Mouse (Mus musculus) lung, postnatal 0 days (tissue): ENCODE results near the gene Rplp0. TPM values are rescaled to one million over a fixed set of nuclear protein-coding genes. Genes with fewer than 3 reads are reported as not detected.

ENCODE experiments used
- ATAC-seq: fragments of 200-750 bp; cut with Nextera tagmentation; 2 replicates; pipeline ENCODE4 v1.8.0; 2017; ENCODE audit warnings: moderate library complexity
- DNase-seq: peaks from one replicate; pipeline ENCODE4 v3.0.0-alpha.2; 2016; ENCODE audit warnings: low spot score
- H3K27ac ChIP-seq: fragments of 300-500 bp; sonication (generic); 2 replicates; pipeline ENCODE4 v1.5.1; 2014; ENCODE audit warnings: antibody characterized with exemption, mild to moderate bottlenecking, low read length, mixed read lengths
- H3K27me3 ChIP-seq: fragments of 300-500 bp; sonication (generic); replicated peaks from 2 replicates; pipeline ENCODE4 v1.6.1; 2014; ENCODE audit warnings: low read length, mixed read lengths; ENCODE audit not compliant: insufficient read depth
- H3K36me3 ChIP-seq: fragments of 300-500 bp; sonication (generic); 2 replicates; pipeline ENCODE4 v1.6.1; 2014; ENCODE audit warnings: low read length, mixed read lengths; ENCODE audit not compliant: insufficient read depth
- H3K4me1 ChIP-seq: fragments of 300-500 bp; sonication (generic); 2 replicates; pipeline ENCODE4 v1.6.1; 2014; ENCODE audit warnings: antibody characterized with exemption, low read depth, low read length, mixed read lengths; ENCODE audit not compliant: insufficient read depth
- H3K4me2 ChIP-seq: fragments of 300-500 bp; sonication (generic); replicated peaks from 2 replicates; pipeline ENCODE4 v1.6.1; 2014; ENCODE audit warnings: low read depth, mild to moderate bottlenecking, low read length, moderate library complexity, mixed read lengths
- H3K4me3 ChIP-seq: fragments of 300-500 bp; sonication (generic); 2 replicates; pipeline ENCODE4 v1.5.1; 2014; ENCODE audit warnings: low read depth, low read length
- H3K9ac ChIP-seq: fragments of 300-500 bp; sonication (generic); replicated peaks from 2 replicates; pipeline ENCODE4 v1.6.1; 2014; ENCODE audit warnings: low read depth, mild to moderate bottlenecking
- H3K9me3 ChIP-seq: fragments of 300-500 bp; sonication (generic); 2 replicates; pipeline ENCODE4 v1.6.1; 2016; ENCODE audit warnings: low read length, mixed read lengths
- CTCF ChIP-seq: IDR thresholded peaks from 2 replicates; pipeline ENCODE4 v1.5.1; 2016; ENCODE audit warnings: antibody characterized with exemption, mild to moderate bottlenecking
- EP300 ChIP-seq: IDR thresholded peaks from 2 replicates; pipeline ENCODE4 v1.6.1; 2016; ENCODE audit warnings: antibody characterized with exemption, mild to moderate bottlenecking, control low read depth
- WGBS: fragments of 180-500 bp; shearing (Covaris S2); extraction: QIAGEN DNeasy Blood & Tissue Kit; methylation state at CpG from one replicate; pipeline ENCODE4 v1.1.7; 2014; 5-methylcytosine and 5-hydroxymethylcytosine counted together
- polyA plus RNA-seq: library from polyadenylated mRNA; unstranded; fragments of >200 nt; fragmentation: Nextera tagmentation; extraction: Ambion mirVana; gene quantifications from 2 replicates; pipeline ENCODE4 v1.2.1, GENCODE M21; 2015

The Rplp0 gene
- polyA plus RNA-seq, 1 experiment from 2014 or later: 987 TPM

DNA sequence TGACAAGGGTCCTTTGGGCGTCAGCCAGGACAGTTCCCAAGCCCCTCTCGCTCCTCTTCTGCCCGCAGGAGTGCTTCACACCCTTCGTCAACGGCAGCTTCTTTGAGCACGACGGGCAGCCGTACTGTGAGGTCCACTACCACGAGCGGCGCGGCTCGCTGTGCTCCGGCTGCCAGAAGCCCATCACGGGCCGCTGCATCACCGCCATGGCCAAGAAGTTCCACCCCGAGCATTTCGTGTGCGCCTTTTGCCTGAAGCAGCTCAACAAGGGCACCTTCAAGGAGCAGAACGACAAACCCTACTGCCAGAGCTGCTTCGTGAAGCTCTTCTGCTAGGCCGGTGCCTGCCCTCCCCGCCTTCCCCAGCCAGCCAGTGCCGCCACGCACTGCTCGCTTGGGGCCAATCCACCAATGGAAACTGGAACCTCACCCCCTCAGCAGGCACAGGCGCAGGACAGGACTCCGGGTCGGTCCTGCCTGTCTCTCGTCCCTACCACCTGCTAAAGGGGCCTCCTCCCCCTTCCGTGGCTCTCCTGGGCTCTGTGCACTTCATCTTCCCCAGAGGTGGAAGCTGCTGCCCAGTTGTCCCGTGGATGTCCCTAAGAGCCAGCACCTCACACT is 5.4 kb upstream of the Rplp0 start:
- Histone ChIP-seq H3K27me3 (no peaks in the 10 kb centered on the region), H3K9ac (no peak overlapping the region), H3K27ac (no peak overlapping the region), H3K4me2 (no peak overlapping the region), H3K36me3 (peaks cover 16% of the 10 kb centered on the region), H3K4me3 (no peak overlapping the region), H3K9me3 (no peaks in the 10 kb centered on the region), H3K4me1 (peaks cover 4% of the 10 kb centered on the region; the same call in 1 of the 2 replicates)
- TF ChIP-seq EP300 (no peak), CTCF (no peak)
- WGBS: 82% methylated on average over 32 of the region's 33 CpGs
- DNase-seq (no peak), ATAC-seq (no peak)

DNA sequence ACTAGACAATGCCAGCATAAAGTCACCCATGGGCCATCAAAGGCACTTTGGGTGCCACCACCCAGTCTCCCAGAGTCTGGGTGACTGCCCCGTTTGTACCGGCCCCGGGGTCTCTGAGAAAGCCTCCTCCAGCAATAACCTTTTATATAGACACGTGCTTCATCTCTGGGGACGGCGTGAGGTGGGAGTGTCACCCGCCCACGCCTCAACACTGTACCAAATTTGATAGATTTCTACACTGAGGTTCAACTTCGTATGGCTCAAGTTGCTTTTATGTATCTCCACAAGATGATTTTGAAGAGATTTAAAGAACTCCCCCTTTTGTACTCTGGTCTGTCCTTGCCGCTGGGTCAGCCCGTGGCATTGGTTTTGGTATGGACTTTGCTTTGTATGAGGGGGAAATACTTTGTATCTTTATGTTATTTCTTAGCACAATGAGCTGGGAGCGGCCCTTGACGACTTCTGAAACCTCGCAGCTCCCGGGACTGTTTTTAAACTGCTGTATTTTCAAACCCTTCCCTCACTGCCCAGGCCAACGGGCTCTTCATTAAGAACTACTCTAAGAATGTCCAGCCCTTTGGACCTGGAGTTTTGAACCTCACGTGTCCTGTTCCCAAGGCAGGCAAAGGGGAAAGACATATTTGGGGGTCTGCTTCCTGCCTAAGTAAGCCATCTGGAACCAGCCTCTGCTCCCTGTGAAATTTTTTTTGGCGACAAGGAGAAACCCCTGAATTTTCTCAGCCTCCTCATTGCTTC is 4.6 kb upstream of the Rplp0 start:
- TF ChIP-seq EP300 (no peak), CTCF (no peak)
- H3K36me3 ChIP-seq: peaks cover 13% of the 10 kb centered on the region
- no peaks in the 10 kb centered on the region for H3K27me3 ChIP-seq
- DNase-seq (no peak), ATAC-seq (no peak)
- H3K4me3 ChIP-seq: no peak overlapping the region
- no peaks in the 10 kb centered on the region for H3K9me3 ChIP-seq
- no peak overlapping the region for H3K27ac ChIP-seq
- no peak overlapping the region for H3K9ac ChIP-seq
- H3K4me1 ChIP-seq: peaks cover 4% of the 10 kb centered on the region; the same call in 1 of the 2 replicates
- WGBS: 85% methylated on average over 18 of the region's 18 CpGs
- no peak overlapping the region for H3K4me2 ChIP-seq

DNA sequence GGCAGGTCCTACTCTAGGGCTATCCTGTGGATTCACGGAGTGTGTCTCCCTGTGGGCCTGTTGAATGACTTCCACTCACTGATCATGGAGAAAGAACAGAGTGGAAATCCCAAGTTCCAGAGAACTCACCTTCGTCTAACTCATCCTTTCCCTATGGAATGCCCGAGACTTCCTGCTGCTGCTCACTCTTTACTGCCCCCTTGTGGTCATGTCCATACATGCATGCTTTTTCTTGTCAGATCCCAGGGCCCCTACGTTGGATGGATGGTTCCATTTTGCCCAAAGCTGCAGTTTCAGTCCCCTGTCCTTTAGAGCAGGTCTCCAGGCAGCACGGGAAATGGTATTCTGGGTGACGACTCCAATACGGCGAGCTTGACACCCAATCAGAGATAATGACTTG is 3.0 kb upstream of the Rplp0 start:
- ATAC-seq (no peak), DNase-seq (peak; percentile 83)
- H3K36me3 ChIP-seq: peaks cover 13% of the 10 kb centered on the region
- TF ChIP-seq EP300 (no peak), CTCF (peak; percentile 98)
- WGBS: 12% methylated on average over 8 of the region's 8 CpGs
- no peaks in the 10 kb centered on the region for H3K27me3 ChIP-seq
- no peak overlapping the region for H3K9ac ChIP-seq
- H3K4me3 ChIP-seq: no peak overlapping the region
- H3K4me1 ChIP-seq: peaks cover 10% of the 10 kb centered on the region
- no peaks in the 10 kb centered on the region for H3K9me3 ChIP-seq
- no peak overlapping the region for H3K4me2 ChIP-seq
- H3K27ac ChIP-seq: no peak overlapping the region

DNA sequence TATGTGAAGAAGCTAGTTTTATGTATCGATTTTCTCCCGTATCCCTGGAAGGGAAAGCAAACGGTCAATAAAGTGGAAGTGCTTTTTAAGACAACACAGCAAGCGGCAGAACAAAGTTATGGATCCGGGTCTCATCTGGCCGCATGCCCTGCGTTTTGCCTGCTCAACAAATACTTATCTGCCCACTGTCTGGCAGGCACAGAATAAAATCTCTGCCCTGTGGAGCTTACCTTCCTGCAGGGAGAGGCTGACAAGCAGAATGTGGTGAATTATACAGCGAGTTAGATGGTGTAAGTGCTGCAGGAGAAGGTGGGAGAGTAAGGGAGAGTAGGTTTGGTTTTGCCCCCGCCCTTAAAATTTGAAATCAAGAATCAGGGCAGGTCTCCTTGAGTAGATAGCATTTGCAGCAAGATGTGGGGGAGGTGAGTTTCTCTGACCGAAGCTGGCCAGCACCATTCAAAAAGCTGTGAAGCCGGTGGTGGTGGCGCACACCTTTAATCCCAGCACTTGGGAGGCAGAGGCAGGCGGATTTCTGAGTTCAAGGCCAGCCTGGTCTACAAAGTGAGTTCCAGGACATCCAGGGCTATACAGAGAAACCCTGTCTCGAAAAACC is 979 bp upstream of the Rplp0 start:
- H3K4me2 ChIP-seq: no peak overlapping the region
- no peak overlapping the region for H3K27ac ChIP-seq
- ATAC-seq: no peak
- no peaks in the 10 kb centered on the region for H3K27me3 ChIP-seq
- H3K36me3 ChIP-seq: peaks cover 15% of the 10 kb centered on the region
- H3K9me3 ChIP-seq: no peaks in the 10 kb centered on the region
- WGBS: 88% methylated on average over 14 of the region's 14 CpGs
- no peak for DNase-seq
- H3K4me3 ChIP-seq: no peak overlapping the region
- TF ChIP-seq CTCF (no peak), EP300 (no peak)
- H3K4me1 ChIP-seq: peaks cover 10% of the 10 kb centered on the region
- H3K9ac ChIP-seq: no peak overlapping the region

DNA sequence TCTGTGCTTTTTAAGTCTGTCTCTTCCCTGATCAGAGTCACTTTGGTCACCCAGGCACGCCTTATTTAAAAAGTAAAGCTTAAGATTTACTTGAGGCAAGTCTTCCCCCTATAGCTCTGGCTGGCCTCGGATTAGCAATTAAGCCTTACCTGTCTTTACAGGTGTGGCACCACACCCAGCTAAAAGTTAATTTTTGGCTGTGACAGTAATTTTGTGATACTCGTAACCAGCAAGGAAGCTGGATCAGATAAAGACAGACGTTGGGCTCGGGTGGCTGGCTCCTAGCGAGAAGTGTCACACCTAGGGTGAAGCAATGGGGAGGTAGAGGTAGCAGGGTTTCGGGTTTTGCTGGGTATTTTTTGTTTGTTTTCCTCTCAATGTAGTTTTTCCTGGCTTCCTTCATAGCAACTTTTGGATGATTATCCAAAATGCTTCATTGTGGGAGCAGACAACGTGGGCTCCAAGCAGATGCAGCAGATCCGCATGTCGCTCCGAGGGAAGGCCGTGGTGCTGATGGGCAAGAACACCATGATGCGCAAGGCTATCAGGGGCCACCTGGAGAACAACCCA is 1.2 kb downstream of the Rplp0 start:
- H3K4me1 ChIP-seq: peaks cover 10% of the 10 kb centered on the region
- 0 out of 2 replicates have a peak overlapping the region, but pooled peaks have one; percentile 91 for H3K27ac ChIP-seq
- DNase-seq (no peak), ATAC-seq (no peak)
- 29% methylated on average over 13 of the region's 13 CpGs for WGBS
- H3K4me2 ChIP-seq: peak overlapping the region; percentile 69
- H3K9ac ChIP-seq: peak overlapping the region; percentile 90
- H3K27me3 ChIP-seq: no peaks in the 10 kb centered on the region
- TF ChIP-seq CTCF: no peak
- TF ChIP-seq EP300: no peak
- H3K4me3 ChIP-seq: peak overlapping the region; percentile 77
- H3K36me3 ChIP-seq: peaks cover 5% of the 10 kb centered on the region; the same call in 1 of the 2 replicates
- no peaks in the 10 kb centered on the region for H3K9me3 ChIP-seq
